Mouse (Mus musculus): ENCODE data around the gene Tiam2. TPM values are rescaled to one million over a fixed set of nuclear protein-coding genes. Genes with fewer than 3 reads are reported as not detected.

The Tiam2 gene
- polyA plus RNA-seq, 1 experiment from 2014 or later: 7.7 TPM

DNA sequence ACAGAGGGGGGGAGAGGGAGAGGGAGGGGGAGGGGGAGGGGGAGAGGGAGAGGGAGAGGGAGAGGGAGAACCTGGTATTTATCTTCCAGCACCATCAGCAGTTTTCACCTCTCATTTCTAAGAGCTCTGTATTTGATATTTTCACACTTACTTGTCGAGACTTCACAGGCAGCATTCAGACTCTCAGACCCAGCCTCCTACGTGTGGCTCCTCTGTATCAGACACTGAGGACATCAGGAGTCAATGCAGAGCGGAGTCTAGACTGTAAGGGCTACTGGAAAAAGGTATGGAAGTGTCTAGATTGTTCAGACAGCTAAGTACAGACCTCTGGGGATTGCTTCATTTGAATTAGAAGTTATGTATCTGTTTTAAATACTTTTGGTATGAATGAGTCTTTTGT is 203.2 kb downstream of the Tiam2 start:
- 67% methylated on average over 3 of the region's 3 CpGs for WGBS
- Histone ChIP-seq H3K27me3 (replicated peaks; ENCODE audit: low read depth, poor library complexity, severe bottlenecking) (no peaks in the 10 kb centered on the region), H3K9me3 (no peaks in the 10 kb centered on the region), H3K36me3 (replicated peaks) (peaks cover 3% of the 10 kb centered on the region; the same call in 1 of the 2 replicates), H3K4me1 (no peaks in the 10 kb centered on the region), H3K4me3 (no peak overlapping the region), H3K27ac (replicated peaks) (no peak overlapping the region)
- DNase-seq (ENCODE audit: low spot score): no peak

DNA sequence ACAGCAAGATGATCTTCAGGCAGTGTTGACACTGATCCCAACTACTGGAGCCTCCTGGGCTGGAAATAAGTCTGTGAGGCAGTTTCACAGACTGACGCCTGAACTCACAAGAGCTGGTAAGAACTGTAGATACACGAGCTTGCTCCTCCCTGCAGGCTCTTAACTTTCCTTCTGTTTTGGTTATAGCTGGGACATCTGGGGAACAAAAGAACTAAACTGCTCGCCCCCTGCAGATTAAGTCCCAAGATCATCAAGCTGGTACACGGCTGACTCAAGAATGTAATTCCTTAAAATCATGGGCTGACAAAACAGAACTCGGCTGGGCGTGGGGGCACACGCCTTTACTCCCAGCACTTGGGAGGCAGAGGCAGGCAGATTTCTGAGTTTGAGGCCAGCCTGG is 204.2 kb downstream of the Tiam2 start:
- 72% methylated on average over 7 of the region's 7 CpGs for WGBS
- no peaks in the 10 kb centered on the region for H3K9me3 ChIP-seq

DNA sequence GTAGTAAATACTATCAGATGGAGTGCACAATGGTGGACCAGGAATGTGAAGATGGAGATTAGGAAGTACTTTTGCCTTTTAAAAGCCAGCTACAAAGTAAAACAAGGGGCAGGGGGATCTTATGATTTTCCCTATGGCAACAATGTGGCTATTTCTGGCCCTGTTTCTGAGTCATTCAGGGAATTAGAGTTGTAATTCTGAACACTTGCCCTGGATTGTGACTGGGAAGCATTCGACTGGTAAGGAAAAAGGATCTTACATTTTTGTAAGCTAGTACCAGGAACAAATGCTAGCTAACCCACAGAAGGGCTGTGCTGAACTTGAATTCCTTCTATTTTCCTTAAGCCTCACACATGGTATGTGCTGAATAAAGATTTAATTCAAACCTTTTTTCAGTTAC is 205.3 kb downstream of the Tiam2 start:
- Histone ChIP-seq H3K4me3 (no peak overlapping the region), H3K4me1 (no peaks in the 10 kb centered on the region), H3K27ac (replicated peaks) (no peak overlapping the region), H3K9me3 (no peaks in the 10 kb centered on the region), H3K36me3 (replicated peaks) (peaks cover 3% of the 10 kb centered on the region; the same call in 1 of the 2 replicates), H3K27me3 (replicated peaks; ENCODE audit: low read depth, poor library complexity, severe bottlenecking) (no peaks in the 10 kb centered on the region)
- DNase-seq (ENCODE audit: low spot score): no peak
- WGBS: 73% methylated on average over 1 of the region's 1 CpGs

More for the DNA sequence above, 204.2 kb downstream of the Tiam2 start:
- Histone ChIP-seq H3K4me1 (no peaks in the 10 kb centered on the region), H3K4me3 (no peak overlapping the region), H3K27ac (replicated peaks) (no peak overlapping the region), H3K36me3 (replicated peaks) (peaks cover 3% of the 10 kb centered on the region; the same call in 1 of the 2 replicates), H3K27me3 (replicated peaks; ENCODE audit: low read depth, poor library complexity, severe bottlenecking) (no peaks in the 10 kb centered on the region)
- DNase-seq (ENCODE audit: low spot score): no peak

DNA sequence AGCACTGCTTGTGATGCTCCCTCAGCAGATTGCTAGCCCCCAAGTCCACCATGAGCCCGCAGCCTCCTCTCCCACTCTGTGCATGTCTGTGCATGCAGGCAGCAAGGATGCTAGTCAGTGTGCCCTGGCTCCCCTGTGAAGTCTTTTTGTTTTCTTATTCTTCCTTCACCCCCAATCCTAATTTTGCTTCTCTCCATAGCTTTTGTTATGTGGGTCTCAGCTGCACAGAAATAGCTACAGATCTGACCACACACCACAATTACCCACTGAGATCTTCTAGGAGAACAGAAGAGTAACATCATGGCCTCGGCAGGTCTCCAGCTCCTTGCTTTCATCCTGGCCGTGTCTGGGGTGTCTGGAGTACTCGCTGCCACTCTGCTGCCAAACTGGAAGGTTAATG is 205.9 kb downstream of the Tiam2 start, which contains the start of gene Cldn20:
TSS of gene Cldn20 (plus strand) at position 301 of the 400 bp plus-strand sequence.
- Histone ChIP-seq H3K4me1 (no peaks in the 10 kb centered on the region), H3K9me3 (no peaks in the 10 kb centered on the region), H3K4me3 (no peak within 1 kb of the TSS), H3K27ac (replicated peaks) (no peak within 1 kb of the TSS), H3K27me3 (replicated peaks; ENCODE audit: low read depth, poor library complexity, severe bottlenecking) (no peaks in the 10 kb centered on the region), H3K36me3 (replicated peaks) (peaks cover 3% of the 10 kb centered on the region; the same call in 1 of the 2 replicates)
- WGBS: 83% methylated on average over 4 of the region's 4 CpGs
- DNase-seq (ENCODE audit: low spot score): no peak

DNA sequence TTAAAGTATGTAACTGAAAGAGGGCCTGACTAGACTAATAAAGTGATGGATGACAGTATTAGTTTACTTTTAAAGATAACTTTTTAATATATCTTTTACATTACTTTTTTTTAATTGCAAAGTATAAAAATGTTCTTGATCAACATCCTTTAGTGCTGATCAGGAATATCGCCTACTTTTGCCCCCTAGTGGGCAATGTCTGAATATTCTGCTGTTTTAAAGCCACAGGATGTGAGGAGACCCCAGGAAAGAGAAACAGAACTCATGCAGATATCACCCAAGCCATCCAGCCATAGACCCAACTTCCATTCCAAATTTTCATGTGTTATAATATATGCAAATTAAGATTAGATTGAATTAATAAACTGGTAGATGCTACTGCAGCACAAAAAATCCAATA is 207.1 kb downstream of the Tiam2 start:
- Histone ChIP-seq H3K4me3 (no peak overlapping the region), H3K4me1 (no peaks in the 10 kb centered on the region), H3K27ac (replicated peaks) (no peak overlapping the region), H3K27me3 (replicated peaks; ENCODE audit: low read depth, poor library complexity, severe bottlenecking) (no peaks in the 10 kb centered on the region), H3K36me3 (replicated peaks) (peaks cover 3% of the 10 kb centered on the region; the same call in 1 of the 2 replicates), H3K9me3 (no peaks in the 10 kb centered on the region)
- WGBS: 32% methylated on average over 1 of the region's 1 CpGs
- no peak for DNase-seq (ENCODE audit: low spot score)

DNA sequence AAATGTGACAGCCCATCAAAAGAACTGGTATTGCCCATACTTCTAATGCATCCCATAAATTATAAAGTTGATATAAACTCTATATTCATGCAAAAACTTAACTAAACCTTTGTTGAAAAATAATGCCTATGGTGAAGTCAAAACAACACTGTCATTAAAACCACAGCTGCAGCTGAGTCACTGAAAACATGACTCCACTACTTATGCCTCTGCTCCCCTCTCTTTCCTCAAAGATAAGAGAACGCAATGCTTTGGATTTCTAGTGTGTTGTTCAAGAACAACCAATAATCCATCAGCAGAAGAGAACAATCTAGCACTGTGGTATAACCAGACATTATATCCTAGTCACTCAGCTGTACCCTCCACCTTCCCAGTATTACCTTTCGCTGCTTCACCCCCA is 213.9 kb downstream of the Tiam2 start:
- Histone ChIP-seq H3K36me3 (replicated peaks) (peaks cover 19% of the 10 kb centered on the region), H3K27me3 (replicated peaks; ENCODE audit: low read depth, poor library complexity, severe bottlenecking) (no peaks in the 10 kb centered on the region), H3K27ac (replicated peaks) (no peak overlapping the region), H3K4me3 (no peak overlapping the region), H3K4me1 (no peaks in the 10 kb centered on the region), H3K9me3 (no peaks in the 10 kb centered on the region)
- 92% methylated on average over 2 of the region's 2 CpGs for whole genome bisulfite sequencing
- DNase-seq (ENCODE audit: low spot score): no peak

DNA sequence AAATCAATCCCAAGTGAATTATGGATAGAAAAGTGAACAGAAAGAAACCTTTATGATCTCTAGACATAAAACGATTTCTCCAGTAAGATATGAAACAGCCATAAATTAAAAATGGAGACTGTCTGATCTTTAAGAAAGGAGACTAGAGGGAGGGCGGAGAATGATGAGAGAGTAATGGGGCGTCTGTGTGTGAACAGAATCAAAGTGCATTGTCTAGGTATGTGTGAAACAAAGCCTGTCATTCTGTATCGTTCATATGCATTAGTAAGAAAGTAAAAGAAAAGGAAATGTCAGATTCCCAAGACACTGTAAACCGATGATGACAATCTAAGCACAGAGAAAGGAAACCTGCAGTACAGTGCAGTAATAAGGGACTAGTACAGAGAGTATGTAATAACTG is 214.7 kb downstream of the Tiam2 start:
- no peak for DNase-seq (ENCODE audit: low spot score)
- WGBS: 94% methylated on average over 5 of the region's 5 CpGs
- no peak overlapping the region for H3K27ac ChIP-seq (replicated peaks)
- H3K36me3 ChIP-seq (replicated peaks): peaks cover 19% of the 10 kb centered on the region
- H3K27me3 ChIP-seq (replicated peaks; ENCODE audit: low read depth, poor library complexity, severe bottlenecking): no peaks in the 10 kb centered on the region
- H3K4me3 ChIP-seq: no peak overlapping the region
- no peaks in the 10 kb centered on the region for H3K4me1 ChIP-seq
- H3K9me3 ChIP-seq: no peaks in the 10 kb centered on the region

DNA sequence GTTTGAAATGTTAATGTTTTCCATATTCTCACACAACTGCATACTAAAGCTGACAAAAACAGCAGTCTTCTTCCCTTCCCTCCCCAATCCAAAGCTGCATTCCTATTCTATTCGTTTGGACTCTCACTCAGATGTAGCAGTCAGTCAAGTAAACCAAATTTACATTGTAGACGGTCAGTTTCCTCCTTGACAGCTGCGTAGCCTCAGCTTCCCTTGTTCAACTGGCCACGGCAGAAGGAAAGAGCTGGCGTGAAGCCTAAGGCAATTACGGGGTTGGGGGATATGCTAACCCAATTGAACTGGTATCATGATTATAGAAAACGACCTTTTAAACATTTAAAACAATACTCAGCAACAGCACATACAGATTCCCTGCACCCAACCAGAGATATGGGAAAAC is 221.4 kb downstream of the Tiam2 start:
- H3K4me1 ChIP-seq: no peaks in the 10 kb centered on the region
- H3K36me3 ChIP-seq (replicated peaks): peaks cover 10% of the 10 kb centered on the region
- H3K27me3 ChIP-seq (replicated peaks; ENCODE audit: low read depth, poor library complexity, severe bottlenecking): no peaks in the 10 kb centered on the region
- WGBS: 72% methylated on average over 7 of the region's 7 CpGs
- H3K4me3 ChIP-seq: no peak overlapping the region
- no peaks in the 10 kb centered on the region for H3K9me3 ChIP-seq
- no peak for DNase-seq (ENCODE audit: low spot score)
- no peak overlapping the region for H3K27ac ChIP-seq (replicated peaks)

DNA sequence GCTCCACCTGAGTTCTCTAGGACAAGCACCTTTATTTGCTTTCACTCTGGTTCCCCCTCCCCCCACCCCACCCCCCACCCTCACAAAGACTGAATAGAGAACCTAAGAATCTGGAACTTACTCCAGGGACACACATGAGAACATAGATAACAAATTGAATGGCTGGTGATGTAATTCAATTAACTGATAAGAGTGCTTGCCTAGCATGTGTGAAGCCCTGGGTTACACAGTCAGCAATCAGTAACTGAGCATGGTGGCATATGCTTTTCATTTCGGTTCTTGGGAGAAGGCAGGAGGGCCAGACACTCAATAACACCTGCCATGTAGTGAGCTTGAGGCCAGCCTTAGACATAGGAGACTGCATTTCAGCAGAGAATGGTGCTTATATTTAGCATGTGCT is 229.9 kb downstream of the Tiam2 start:
- DNase-seq (ENCODE audit: low spot score): no peak
- peaks cover 18% of the 10 kb centered on the region for H3K4me1 ChIP-seq
- peak overlapping the region; percentile 76 for H3K4me3 ChIP-seq
- H3K36me3 ChIP-seq (replicated peaks): peaks cover 5% of the 10 kb centered on the region
- no peak overlapping the region for H3K27ac ChIP-seq (replicated peaks)
- no peaks in the 10 kb centered on the region for H3K27me3 ChIP-seq (replicated peaks; ENCODE audit: low read depth, poor library complexity, severe bottlenecking)
- WGBS: 82% methylated on average over 1 of the region's 1 CpGs
- no peaks in the 10 kb centered on the region for H3K9me3 ChIP-seq

DNA sequence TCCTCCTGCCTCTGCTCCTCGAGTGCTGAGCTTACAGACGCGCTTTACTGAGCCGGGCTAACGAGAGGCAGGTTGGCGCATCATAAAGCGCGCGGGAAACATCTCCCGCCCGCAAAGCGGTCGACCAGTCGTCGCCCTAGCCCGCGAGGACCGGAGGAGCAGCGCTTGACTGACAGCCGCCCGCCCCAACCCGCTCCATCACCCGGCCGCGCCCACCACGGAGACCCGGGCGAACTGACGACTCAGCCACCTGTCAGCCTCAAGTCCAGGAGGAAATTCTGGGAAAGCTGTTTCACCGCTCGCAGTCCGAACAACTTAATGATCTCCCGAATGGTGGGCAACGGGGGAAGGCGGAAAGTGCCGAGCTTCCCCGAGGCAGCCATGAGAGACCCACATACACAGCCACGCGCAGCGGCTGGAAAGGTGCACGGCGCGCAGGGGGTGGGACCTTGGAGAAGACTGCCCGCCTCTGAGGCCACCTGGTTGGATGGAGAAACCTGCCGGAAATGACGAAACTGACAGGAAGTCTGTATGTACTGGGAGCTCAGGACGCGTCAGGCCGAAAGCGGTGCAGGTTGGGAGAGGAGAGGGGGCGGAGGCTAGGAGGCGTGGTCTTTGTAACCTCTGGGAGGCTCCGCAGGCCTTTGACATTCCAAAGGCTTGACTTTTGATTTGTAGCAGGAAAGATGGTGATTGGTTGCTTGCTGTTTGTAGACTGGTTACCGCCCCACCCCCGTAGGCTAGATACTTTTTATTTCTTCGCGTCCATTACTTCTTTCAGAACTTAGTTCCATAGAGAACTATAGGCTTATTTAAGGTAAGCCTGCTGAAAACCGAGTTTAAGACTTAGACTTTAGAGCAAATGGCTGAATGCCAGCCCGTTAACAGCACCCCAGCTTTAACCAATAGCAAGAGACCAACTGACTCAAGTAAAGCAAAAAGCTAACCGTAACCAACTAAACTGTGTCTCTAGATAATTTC is 231.2 kb downstream of the Tiam2 start, which contains the start of gene Tfb1m:
TSS of gene Tfb1m (minus strand) at position 451 of the 981 bp plus-strand sequence.
- DNase-seq (ENCODE audit: low spot score): peak; percentile 98
- Histone ChIP-seq H3K36me3 (replicated peaks) (no peaks in the 10 kb centered on the region), H3K27me3 (replicated peaks; ENCODE audit: low read depth, poor library complexity, severe bottlenecking) (no peaks in the 10 kb centered on the region), H3K4me3 (peak within 1 kb of the TSS; percentile 76), H3K4me1 (peaks cover 18% of the 10 kb centered on the region), H3K27ac (replicated peaks) (peak within 1 kb of the TSS; percentile 87), H3K9me3 (no peaks in the 10 kb centered on the region)
- WGBS: 1% methylated on average over 60 of the region's 60 CpGs

DNA sequence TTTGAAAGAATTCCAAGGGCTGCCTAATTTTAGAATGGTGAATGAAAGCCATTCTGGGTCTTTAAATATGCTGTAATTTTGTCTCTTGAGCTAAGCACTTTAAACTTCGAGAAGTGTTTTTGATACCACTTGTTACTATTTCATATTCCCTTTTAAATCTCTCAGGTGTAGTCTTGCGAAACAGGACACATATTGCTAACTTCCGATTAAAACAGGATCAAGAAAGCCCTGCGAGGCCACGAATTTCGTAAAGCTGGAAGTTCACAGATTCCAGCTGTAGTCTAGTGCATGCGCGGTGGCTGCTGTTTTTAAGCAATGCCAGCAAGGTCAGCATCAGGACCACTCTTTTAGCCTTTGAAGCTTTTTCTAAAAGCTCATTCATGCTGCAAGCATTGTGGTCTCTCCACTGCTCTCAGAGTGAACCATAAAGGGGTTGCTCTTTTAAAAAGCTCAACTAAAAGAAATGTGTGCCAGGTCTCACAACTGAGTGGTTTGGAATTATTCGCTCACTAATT is 232.0 kb downstream of the Tiam2 start:
- H3K9me3 ChIP-seq: no peaks in the 10 kb centered on the region
- peak overlapping the region; percentile 76 for H3K4me3 ChIP-seq
- peaks cover 18% of the 10 kb centered on the region for H3K4me1 ChIP-seq
- H3K27me3 ChIP-seq (replicated peaks; ENCODE audit: low read depth, poor library complexity, severe bottlenecking): no peaks in the 10 kb centered on the region
- 76% methylated on average over 9 of the region's 9 CpGs for WGBS
- H3K36me3 ChIP-seq (replicated peaks): no peaks in the 10 kb centered on the region
- no peak for DNase-seq (ENCODE audit: low spot score)
- H3K27ac ChIP-seq (replicated peaks): peak overlapping the region; percentile 87

DNA sequence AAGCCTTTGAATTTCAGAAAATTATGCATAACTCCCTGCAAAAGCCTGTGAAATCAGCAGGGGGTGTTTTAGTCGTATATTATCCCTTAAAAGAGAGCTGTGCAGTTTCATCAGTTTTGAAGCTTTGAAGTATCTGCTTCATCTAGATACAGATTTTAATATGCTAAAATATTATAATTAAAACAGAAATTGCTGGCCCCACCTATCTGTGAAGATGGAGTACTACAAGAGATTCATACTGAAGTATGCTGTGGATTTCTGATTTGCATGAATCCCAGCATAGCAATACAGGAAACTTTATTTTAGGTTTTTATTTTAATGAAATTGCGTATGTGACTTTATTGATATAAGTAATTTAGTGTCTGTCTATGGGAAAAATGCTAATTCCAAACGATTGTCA is 234.2 kb downstream of the Tiam2 start:
- Histone ChIP-seq H3K27ac (replicated peaks) (no peak overlapping the region), H3K36me3 (replicated peaks) (no peaks in the 10 kb centered on the region), H3K9me3 (no peaks in the 10 kb centered on the region), H3K27me3 (replicated peaks; ENCODE audit: low read depth, poor library complexity, severe bottlenecking) (no peaks in the 10 kb centered on the region), H3K4me1 (peaks cover 18% of the 10 kb centered on the region), H3K4me3 (no peak overlapping the region)
- 77% methylated on average over 3 of the region's 3 CpGs for WGBS
- no peak for DNase-seq (ENCODE audit: low spot score)

DNA sequence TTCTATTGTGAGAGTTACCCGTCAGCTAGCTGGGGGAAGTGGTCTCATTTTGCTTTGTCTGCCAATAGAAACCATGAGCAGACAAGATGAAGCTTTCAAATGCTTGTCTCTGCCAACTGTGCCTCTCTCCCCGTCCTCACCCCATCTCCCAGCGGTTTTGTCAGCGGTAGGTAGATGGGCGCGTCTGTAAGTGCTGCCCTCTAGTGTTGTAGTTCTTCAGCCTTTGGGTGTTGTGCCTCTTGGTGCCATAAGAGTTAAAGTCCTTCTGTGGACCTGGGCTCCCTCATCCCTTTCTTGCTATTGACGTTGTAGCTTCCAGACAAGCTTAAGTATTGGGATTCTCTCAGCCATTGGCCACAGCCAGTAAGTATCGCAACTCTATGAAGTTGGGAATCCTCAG is 236.0 kb downstream of the Tiam2 start:
- WGBS: 56% methylated on average over 8 of the region's 8 CpGs
- Histone ChIP-seq H3K27me3 (replicated peaks; ENCODE audit: low read depth, poor library complexity, severe bottlenecking) (no peaks in the 10 kb centered on the region), H3K36me3 (replicated peaks) (no peaks in the 10 kb centered on the region), H3K4me1 (peaks cover 7% of the 10 kb centered on the region; the same call in 1 of the 2 replicates), H3K9me3 (no peaks in the 10 kb centered on the region), H3K27ac (replicated peaks) (no peak overlapping the region), H3K4me3 (no peak overlapping the region)
- no peak for DNase-seq (ENCODE audit: low spot score)
